ENCODE assay signal across 8 mouse cellular contexts in genomic region chr4:133829281-133830070, GRCm38 (mm10). TPM values are rescaled to one million over a fixed set of nuclear protein-coding genes. Genes with fewer than 3 reads are reported as not detected.
DNase-seq lines count a peak whose midpoint lies in the region; ATAC-seq and TF ChIP-seq lines count a peak whose summit lies in the region.

No protein-coding gene starts in this region.

- peaks cover 16% of the 10 kb centered on the region for H3K4me1 ChIP-seq in embryonic facial prominence, embryonic 15.5 days
- peaks cover 19% of the 10 kb centered on the region for H3K4me1 ChIP-seq in liver, postnatal 0 days (ENCODE audit: insufficient read depth)

- DNase-seq in CD8-positive naive resting alpha-beta T cell, adult 2 months (ENCODE audit: low read depth in 2 of 2, low spot score in 2 of 2), result peak; percentile 71 to 84
- DNase-seq in adrenal gland, postnatal 25 days, result peak; percentile 51
- peak; percentile 81 to 89 for DNase-seq in heart, postnatal 10 days
- peak; percentile 82 for DNase-seq in layer of hippocampus, adult 11-12 months (ENCODE audit: low spot score)
- DNase-seq in liver, postnatal 0 days, result peak; percentile 81
- peak; percentile 86 for DNase-seq in thymus, postnatal 0 days (ENCODE audit: low spot score)

- H3K4me3 ChIP-seq in embryonic facial prominence, embryonic 15.5 days (replicated peaks), result no peak overlapping the region
- no peak overlapping the region for H3K4me3 ChIP-seq in liver, postnatal 0 days (ENCODE audit: low read depth, low read length)

- 0 out of 2 replicates have a peak overlapping the region, but pooled peaks have one; percentile 17 for H3K4me2 ChIP-seq in embryonic facial prominence, embryonic 15.5 days (replicated peaks)
- no peak overlapping the region for H3K4me2 ChIP-seq in liver, postnatal 0 days (ENCODE audit: low read depth, low read length)

- ATAC-seq in embryonic facial prominence, embryonic 15.5 days (ENCODE audit: insufficient number of reproducible peaks, low FRiP score, low TSS enrichment, low read depth), result no peak
- 0 out of 2 replicates have a peak, but pooled peaks have one; percentile 31 for ATAC-seq in liver, postnatal 0 days
- ATAC-seq in neutrophil, adult 5-6 weeks (ENCODE audit: extremely low read depth, insufficient number of reproducible peaks, low FRiP score, poor library complexity, severe bottlenecking), result peak; percentile 89; the same call in 1 of the 2 replicates

- TF ChIP-seq CTCF in liver, postnatal 0 days (IDR thresholded peaks at IDR 0.05; ENCODE audit: low read depth), result peak; percentile 97

- no peak overlapping the region for H3K27ac ChIP-seq in embryonic facial prominence, embryonic 15.5 days (replicated peaks)
- no peak overlapping the region for H3K27ac ChIP-seq in liver, postnatal 0 days (ENCODE audit: low read depth)

- 5% methylated on average over 10 of the region's 10 CpGs for WGBS in embryonic facial prominence, embryonic 15.5 days
- 10% methylated on average over 10 of the region's 10 CpGs for WGBS in liver, postnatal 0 days (ENCODE audit: insufficient replicate concordance)

- no peaks in the 10 kb centered on the region for H3K36me3 ChIP-seq in embryonic facial prominence, embryonic 15.5 days
- no peaks in the 10 kb centered on the region for H3K36me3 ChIP-seq in liver, postnatal 0 days (replicated peaks; ENCODE audit: insufficient read depth, low read length)

- H3K27me3 ChIP-seq in embryonic facial prominence, embryonic 15.5 days, result no peaks in the 10 kb centered on the region
- no peaks in the 10 kb centered on the region for H3K27me3 ChIP-seq in liver, postnatal 0 days (ENCODE audit: insufficient read depth, low read length)

- TF ChIP-seq EP300 in liver, postnatal 0 days (IDR thresholded peaks at IDR 0.05; ENCODE audit: low read depth), result no peak

- H3K9me3 ChIP-seq in embryonic facial prominence, embryonic 15.5 days (replicated peaks), result no peaks in the 10 kb centered on the region
- H3K9me3 ChIP-seq in liver, postnatal 0 days (ENCODE audit: low read length), result no peaks in the 10 kb centered on the region

- H3K9ac ChIP-seq in embryonic facial prominence, embryonic 15.5 days, result no peak overlapping the region
- no peak overlapping the region for H3K9ac ChIP-seq in liver, postnatal 0 days (replicated peaks)

- intact Hi-C loops in heart, postnatal 10 days (cut with DNase I), result loop anchor here (1.0 to 2.0 kb wide), 2 partner anchors 15 to 158 kb away; no protein-coding TSS in a partner anchor

RNA-seq across cellular contexts. Expression of gene Rps6ka1, which starts 58.1 kb away (rescaled TPM):
- total RNA-seq in adrenal gland, postnatal 25 days (2021), result 14.7 and 21.3 TPM in 2 replicates
- polyA plus RNA-seq in embryonic facial prominence, embryonic 15.5 days (2015; fragmentation: Nextera tagmentation; extraction: Ambion mirVana), result 37.3 and 38.5 TPM in 2 replicates
- total RNA-seq in heart, postnatal 10 days (2021), result 1 to 10 TPM; 9.1 to 9.3 TPM
- 31.6 and 36.9 TPM in 2 replicates for polyA plus RNA-seq in liver, postnatal 0 days (2015; fragmentation: Nextera tagmentation; extraction: Ambion mirVana)
- 67.3 and 80.3 TPM in 2 replicates for total RNA-seq in neutrophil, adult 5-6 weeks (2017)
- 37.3 and 38.8 TPM in 2 replicates for polyA plus RNA-seq in thymus, postnatal 0 days (2015; fragmentation: Nextera tagmentation; extraction: Ambion mirVana)
